Mouse (Mus musculus): ENCODE measurements around the gene Slc9a5.

The Slc9a5 gene

DNA sequence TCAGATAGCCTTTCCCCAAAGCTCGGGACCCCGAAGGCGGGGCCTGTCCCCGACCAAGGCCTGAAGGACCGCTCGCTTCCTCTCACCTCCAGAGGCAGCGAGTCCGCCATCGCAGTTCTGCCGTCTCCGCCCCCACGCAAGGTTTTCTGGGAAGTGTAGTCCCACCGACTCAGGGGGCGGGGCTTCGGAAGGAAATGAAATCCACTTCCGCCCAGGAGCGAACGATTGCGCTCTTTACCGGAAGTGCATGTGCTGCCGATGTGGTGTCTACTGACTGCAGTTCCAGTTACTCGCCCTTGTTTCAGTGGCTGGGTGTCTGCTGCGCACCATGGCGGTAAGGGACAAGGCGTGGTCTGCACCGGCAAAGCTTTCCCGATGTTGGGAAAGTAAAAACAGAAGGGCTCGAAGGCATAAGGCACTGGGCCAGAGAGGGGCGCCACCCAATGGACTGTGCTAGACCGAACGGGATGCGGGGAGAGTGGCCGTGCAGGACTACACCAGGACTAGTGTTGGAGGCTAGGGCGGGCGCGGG, 22.4 kb upstream of the Slc9a5 start, which contains the start of the genes Lrrc29 and Tmem208:
TSS of gene Lrrc29 (minus strand) at position 138 of the 532 bp plus-strand sequence.
TSS of gene Tmem208 (plus strand) at position 214 of the 532 bp plus-strand sequence.
- peak; percentile 96 for DNase-seq (ENCODE audit: low read depth)

DNA sequence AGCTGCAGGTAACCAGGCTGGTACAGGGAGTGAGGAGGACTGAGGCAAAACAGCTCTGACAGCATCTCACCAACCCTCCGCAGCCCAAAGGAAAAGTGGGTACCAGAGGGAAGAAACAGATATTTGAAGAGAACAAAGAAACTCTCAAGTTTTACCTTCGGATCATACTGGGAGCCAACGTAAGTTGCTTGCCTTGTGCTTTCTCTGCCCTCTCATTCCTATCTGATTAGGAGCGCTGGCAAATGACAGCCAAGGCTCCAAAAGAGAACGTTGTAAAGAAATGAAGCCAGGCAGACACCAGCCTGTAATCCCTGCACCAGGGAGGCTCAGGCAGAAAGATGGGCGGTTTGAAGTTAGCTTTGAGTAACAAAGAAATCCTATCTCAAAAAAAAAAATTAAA, 21.7 kb upstream of the Slc9a5 start:
- no peak for DNase-seq (ENCODE audit: low read depth)

DNA sequence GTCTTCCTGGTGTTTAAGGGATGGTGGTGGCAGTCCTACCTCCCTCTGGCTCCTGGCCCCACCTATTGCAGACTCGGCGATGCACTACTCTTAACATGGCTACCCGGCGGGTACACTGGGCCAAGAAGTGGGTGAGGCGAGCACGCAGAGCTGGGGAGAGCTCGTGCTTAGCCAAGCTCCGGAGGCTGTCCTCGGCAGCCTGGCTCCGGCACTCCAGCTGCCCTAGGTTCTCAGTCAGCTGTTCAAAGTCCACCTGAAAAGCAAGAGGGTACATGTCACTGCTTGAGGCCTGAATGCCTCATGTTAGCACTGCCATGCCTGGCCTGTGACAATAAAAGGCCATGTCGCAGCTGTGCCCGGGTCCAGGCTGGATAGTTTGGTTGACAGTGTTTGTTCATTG, 18.3 kb upstream of the Slc9a5 start:
- no peak for DNase-seq (ENCODE audit: low read depth)

- DNase-seq (ENCODE audit: low read depth) = no peak
These were observed 17.2 kb upstream of the Slc9a5 start for GRCm38 (mm10) chr8:105331469-105331868.

- no peak for DNase-seq (ENCODE audit: low read depth)
These were observed 16.7 kb upstream of the Slc9a5 start for GRCm38 (mm10) chr8:105331931-105332330.

GRCm38 (mm10) chr8:105332523-105332922, 16.1 kb upstream of the Slc9a5 start:
- DNase-seq (ENCODE audit: low read depth) = no peak

- no peak for DNase-seq (ENCODE audit: low read depth)
These were observed 12.1 kb upstream of the Slc9a5 start for GRCm38 (mm10) chr8:105336373-105337130.

GRCm38 (mm10) chr8:105338992-105339391, 9.7 kb upstream of the Slc9a5 start:
- DNase-seq (ENCODE audit: low read depth) = no peak

DNA sequence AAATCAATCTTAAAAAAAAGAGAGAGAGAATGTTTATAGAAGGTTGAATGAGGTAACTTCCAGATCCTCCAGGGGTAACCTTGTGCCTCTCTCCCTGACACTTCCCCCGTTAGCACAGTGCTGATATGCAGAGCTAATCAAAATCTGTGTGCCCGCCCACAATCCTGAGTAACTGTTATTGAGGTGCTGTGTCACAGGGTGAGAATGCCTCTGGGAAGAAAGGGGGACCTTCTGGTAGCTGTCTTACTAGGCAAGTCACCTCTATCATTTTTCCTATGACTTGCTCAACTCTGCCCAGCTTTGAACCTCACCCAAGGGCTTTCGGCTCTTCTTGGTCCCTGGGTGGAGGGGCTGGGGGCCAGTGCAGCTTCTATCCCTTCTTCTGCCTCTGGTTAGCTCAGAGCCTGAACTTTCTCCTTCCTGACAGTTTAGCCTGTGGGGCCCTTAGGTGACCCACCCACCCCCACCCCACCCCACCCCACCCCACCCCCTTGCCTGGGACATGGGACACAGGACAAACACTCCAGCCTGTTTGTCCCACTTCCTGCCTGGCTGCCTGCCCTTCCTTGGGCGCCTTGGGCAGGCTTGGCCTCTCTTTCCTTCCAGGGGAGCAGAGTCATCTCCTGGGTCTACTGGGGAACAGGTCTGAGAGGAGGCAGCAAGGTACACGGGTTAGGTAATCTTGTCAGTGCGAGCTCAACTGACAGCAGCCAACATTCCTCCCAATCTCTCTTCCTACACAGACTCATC, 8.6 kb upstream of the Slc9a5 start:
- DNase-seq (ENCODE audit: low read depth) = peak; percentile 56

GRCm38 (mm10) chr8:105341399-105341798, 7.2 kb upstream of the Slc9a5 start:
- no peak for DNase-seq (ENCODE audit: low read depth)

- no peak for DNase-seq (ENCODE audit: low read depth)
These were observed 5.9 kb upstream of the Slc9a5 start for GRCm38 (mm10) chr8:105342768-105343167.

DNA sequence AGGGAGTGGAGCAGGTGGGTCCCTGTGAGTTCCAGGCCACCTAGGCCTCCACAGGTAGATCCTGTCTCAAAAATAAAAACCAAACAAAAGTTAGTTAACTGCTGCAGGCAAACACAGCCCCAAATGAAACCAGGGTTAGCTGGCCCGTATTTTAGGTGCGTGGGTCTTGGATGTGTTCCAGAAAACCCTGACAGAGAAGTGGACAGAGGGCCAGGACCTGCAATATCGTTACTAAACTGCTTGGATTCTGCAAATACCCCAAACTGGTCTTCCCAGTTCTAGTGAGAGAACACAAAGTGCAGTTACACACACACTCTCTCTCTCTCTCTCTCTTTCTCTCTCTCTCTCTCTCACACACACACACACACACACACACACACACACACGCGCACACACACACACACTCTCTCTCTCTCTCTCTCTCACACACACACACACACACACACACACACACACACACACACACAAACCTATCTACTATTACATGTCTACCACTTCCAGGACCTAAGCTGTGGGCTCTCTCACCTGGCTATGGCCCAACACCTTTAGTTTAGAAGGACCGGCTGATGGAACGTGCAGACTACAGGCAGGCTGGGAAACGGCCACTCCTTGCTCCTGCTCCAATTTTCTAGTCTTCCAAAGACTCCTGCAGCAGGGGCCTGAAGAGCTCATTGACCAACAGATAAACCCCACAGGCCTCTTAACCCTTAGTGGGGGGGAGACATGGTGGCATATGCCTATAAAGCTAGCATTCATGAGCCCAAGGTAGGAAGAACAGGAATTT, 4.7 kb upstream of the Slc9a5 start:
- DNase-seq (ENCODE audit: low read depth) = no peak

GRCm38 (mm10) chr8:105345061-105345975, 3.3 kb upstream of the Slc9a5 start:
- DNase-seq (ENCODE audit: low read depth) = no peak

DNA sequence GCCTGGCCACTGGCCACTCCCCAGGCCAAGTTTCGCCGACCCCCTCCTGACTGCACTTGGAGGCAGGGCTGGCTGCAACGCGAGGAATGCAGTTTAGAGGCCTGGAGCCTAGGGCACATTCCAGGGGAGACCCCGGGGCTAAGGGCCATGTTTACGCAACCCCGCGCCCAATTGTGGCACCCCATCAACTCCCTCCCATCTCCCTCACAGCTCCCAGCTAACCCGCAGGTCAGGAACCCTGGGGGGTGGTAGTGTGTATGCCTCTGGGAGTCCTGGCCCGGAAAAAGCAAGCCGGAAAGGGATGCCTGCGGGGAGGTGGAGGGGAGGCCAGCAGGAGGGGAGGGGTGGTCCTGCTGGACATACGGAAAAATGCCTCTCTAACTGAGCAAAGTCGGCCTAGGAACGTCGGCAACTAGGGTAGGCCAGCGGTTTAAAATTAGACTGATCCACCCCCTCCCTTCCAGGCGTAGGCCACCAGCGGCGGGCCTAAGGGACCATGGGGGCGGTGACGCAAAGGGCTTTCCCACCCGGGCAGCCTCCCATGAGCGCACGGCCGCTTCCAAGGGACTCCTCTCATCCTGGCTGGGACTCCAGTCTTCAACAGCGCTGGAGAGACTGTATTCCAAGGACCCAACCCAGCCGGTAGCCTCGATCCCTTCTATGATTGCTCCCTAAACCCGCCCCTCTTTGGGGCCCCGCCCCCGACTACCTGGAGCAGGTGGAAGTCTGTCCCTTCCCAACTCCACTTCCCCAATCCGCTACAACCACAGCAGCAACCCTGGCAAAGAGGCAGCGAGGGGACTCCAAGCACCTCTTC, 1.8 kb upstream of the Slc9a5 start:
- no peak for DNase-seq (ENCODE audit: low read depth)

- peak; percentile 93 for DNase-seq (ENCODE audit: low read depth)
These were observed 1.0 kb upstream of the Slc9a5 start, which contains the start of gene Fhod1 for GRCm38 (mm10) chr8:105347428-105348221. Gene Fhod1, minus strand, starts transcription at chr8:105347953.

DNA sequence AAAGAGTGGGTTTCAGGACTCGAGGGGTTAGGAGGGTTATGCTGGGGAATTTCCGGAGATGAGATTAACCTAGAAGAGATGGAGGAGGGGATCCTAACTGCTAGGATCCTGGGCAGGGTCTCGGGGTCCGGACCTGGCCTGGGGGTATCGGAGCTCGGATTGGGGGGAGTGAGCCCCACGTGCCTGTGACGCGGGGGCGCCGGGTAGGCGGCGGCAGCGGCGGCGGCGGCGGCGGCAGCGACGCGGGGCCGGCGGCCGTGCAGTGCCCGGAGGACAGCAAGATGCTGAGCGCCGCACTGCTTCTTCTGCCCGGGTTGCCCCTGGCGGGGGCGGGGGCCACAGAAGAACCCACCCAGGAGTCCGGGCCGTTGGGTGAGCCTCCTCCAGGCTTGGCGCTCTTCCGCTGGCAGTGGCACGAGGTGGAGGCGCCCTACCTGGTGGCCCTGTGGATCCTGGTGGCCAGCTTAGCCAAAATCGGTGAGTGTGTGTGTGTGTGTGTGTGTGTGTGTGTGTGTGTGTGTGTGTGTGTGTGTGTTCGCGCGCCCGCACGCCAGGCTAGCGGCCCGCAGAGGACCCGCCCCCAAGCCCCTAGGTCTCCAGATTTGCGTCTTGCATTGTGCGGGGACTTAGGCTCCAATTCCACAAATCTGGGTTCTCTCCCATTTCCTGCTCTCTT, 591 bp downstream of the Slc9a5 start:
- no peak for DNase-seq (ENCODE audit: low read depth)

- no peak for DNase-seq (ENCODE audit: low read depth)
These were observed 1.5 kb downstream of the Slc9a5 start for GRCm38 (mm10) chr8:105350186-105350585.

- DNase-seq (ENCODE audit: low read depth) = no peak
These were observed 5.0 kb downstream of the Slc9a5 start for GRCm38 (mm10) chr8:105353583-105354135.
